Mouse (Mus musculus): ENCODE results near the gene Tcf3.

The Tcf3 gene

DNA sequence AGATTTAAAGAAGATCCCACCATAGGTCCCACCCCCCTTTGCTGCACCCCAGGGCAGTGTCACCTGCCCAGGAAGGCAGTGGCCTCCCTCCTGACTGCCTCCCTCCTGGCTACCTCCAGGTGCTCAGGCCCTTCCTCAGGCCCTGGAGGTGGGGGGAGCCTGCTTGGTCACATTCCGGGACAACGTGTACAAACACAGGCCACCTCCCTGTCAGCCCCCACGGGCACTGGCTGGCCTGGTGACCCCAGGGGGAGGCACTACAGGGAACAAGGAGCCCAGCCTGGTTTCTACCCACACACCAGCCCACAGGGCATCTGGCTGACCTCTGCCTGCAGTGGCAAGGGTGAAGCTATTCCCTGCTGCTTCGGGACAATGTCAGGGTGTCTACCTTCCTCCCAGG lies 4.5 kb upstream of the Tcf3 start:
- no peak for ATAC-seq (ENCODE audit: low TSS enrichment)

DNA sequence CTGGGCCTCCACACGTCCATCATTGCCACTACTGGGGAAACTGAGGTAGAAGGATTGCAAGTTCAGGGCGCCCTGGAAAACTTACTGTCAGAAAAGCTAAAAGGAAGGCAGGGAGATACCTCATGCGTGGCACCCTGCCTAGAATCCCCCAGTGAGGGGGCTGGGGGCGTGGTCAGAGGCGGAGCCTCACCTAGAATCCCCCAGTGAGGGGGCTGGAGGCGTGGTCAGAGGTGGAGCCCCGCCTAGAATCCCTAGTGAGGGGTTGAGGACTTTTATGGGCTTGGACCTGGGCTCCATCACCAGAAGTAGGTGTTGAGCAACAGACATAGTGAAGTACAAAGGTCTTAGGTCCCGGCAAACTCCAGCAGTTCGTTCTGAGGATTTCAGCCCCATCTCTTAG lies 2.8 kb upstream of the Tcf3 start:
- no peak for ATAC-seq (ENCODE audit: low TSS enrichment)

DNA sequence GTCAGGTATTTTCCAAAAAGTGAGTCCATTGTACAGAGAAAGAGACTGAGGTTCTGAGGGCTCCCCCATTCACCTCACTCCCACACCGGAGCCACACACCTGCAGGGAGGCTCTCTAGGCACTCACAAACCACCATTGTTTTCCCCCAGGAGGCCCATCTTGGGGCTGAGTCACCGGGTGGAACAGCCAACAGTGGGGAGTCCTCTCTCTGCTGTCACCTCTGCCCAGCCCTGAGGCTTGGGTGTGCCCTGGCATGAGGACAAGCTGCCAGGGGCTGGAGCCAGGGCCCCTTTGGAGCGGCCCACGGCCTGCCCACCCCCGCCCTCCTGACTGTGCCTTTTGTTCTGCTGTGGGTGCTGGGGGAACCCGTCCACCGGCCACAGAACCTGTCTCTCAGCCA lies 2.3 kb upstream of the Tcf3 start:
- ATAC-seq (ENCODE audit: low TSS enrichment) = no peak

DNA sequence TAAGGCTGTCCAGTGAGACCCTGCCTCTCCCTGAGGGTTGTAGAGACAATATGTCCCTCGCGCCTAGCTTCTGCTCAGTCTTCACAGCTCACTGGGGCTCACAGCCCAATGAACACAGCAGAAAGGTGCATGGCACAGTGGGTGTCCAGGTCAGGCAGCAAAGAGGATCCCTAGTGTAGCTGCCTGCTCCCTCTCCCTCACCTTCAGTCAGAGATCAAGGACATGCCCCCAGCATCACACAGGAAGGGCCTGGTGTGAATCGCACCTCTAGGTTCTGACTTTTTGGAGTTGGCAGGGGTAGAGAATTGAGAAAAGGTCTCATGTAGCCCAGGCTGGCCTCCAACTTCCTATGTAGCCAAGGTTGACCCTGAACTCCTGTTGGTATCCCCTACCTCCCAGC lies 1.4 kb upstream of the Tcf3 start:
- ATAC-seq (ENCODE audit: low TSS enrichment) = no peak

DNA sequence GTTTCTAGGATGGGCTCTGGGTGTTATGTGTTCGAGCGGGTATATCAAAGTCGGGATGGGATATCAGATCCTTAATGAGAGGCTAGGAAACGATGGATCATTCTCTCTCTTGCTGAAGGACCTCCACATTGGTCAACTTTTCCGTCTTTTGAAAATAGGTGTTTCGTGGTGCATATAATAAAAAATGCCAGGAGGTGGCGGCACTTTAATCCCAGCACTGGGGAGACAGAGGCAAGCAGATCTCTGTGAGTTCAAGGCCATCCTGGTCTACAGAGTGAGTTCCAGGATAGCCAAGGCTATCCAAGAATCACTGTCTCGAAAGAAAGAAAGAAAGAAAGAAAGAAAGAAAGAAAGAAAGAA lies 766 bp upstream of the Tcf3 start:
- no peak for ATAC-seq (ENCODE audit: low TSS enrichment)

DNA sequence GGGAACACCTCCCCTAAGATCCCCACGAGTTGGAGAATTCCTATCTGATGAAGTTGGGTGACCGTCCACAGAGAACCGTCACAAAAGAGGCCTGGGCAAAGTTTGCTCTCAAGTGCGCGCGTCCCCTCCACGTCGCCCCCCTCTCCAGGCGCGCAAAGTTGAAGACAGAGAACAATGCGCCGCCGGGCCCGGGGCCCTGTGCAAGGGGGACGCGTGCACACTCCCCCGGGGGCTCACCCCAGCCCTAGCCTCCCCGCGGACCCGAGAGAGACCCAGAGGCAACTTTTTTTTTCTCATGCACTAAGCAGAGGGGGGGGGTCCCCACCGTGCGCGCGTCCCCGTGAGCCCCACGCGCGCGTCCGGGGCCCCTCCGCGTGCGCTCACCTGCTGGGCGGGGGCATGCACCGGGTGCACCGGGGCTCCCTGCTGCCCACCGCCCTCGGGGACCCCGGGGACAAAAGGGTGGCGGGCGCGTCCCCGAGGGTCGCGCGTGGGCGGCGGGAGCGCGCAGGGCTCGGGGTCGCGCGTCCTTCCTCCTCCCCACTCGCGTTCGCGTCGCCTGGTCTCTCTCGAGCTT lies 423 bp downstream of the Tcf3 start:
- no peak for ATAC-seq (ENCODE audit: low TSS enrichment)

DNA sequence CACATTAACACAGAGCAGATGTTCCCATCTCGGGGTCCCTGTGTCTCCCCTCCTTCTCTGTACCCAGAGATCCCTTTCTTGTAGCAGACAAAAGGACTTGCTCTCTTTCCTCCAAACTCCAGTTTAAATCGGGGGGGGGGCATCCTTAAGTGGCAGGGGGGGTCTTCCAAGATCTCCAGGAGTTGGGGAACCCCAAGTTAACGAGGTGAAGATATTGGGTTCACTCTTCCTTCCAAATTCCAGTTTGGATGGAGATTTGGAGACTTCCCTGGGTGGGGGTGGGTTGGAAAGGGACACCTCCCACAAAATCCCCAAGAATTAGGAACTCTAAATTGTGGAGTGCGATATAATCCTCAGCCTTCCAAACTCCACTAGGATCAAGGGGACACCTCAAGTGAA lies 1.1 kb downstream of the Tcf3 start:
- no peak for ATAC-seq (ENCODE audit: low TSS enrichment)

DNA sequence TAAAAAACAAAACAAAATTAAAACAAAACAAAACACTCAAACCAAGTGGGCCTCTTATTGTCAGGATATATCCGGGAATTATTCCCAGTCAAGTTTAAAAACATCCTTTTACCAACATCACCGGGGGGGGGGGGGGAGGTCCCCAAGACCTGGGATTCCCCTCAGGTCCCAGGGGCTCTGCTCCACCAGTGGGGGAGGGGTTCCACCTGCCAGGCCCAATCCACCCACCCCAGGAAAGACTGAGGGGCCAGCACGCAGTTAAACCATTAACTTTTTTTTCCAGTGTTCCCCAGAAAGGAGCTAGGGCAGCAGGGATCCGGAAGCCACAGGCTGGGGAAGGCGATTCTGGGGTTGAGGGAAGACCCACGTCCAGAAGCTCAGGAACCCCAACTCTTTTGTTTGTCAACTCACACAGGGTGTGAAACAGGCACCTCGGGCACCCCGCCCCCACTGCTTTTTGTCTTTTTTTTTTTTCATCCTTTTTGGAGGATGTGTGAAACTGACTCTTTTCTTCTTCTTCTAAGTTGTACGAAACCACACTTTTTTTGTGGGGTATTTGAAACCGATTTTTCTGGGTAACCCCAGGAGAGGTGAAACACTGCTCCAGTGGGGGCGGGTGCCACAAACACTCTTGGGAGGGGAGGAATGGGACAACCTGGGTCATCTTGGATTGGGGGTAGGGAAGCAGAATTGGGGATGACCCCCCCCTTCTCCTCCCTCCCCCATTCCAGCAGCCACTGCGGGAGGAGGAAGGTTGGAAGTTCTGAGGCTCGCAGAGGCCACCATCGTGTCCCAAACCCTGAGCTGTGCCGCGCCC lies 1.7 kb downstream of the Tcf3 start:
- ATAC-seq (ENCODE audit: low TSS enrichment) = no peak

DNA sequence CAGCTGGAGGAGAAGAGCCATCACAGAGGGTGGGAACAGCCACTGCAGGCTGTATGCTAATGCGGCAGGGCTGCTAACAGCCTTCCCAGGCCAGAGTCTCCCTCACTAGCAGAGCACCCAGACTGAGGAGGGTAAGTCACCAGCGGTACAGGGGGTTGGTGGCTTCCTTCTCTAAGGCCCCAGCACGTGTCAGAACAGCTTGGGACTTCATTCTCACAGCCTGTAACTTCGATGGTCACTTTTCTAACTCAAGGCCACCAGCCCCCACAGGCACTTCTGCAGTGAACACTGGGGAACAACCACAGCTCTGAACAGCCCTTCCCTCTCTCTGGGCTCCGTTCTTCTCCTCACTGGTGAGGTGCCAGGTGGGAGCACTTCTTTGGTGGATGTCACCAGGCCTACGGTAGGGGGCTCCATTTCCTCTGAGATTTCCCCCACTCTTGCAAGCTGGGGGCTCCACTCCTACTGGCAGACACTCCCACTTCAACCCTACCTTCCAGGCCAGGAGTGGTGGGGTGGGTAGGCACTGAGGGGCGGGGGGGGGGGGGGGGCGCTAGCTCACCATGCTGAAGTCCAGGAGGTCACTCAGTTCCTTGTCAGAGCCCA lies 3.0 kb downstream of the Tcf3 start:
- no peak for ATAC-seq (ENCODE audit: low TSS enrichment)

DNA sequence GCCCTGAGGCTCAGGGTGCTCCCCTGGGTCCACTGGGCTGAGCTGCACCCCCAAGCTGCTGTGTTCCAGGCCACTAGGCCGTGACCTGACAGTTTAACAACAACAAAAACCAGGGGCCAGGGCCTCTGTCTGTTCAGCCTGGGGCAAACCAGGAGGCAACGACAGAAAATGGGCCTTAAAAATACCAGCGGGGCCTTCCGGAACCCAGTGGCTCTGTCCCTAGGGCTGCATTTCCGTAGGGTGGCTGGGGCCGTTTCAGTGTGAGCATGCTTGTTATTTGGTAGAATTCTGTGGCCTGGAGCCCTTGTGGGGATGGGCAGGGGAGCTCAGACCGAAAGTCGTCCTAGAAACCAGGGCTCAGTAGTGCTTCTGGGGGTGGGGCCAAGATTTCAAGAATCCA lies 3.6 kb downstream of the Tcf3 start:
- ATAC-seq (ENCODE audit: low TSS enrichment) = no peak

DNA sequence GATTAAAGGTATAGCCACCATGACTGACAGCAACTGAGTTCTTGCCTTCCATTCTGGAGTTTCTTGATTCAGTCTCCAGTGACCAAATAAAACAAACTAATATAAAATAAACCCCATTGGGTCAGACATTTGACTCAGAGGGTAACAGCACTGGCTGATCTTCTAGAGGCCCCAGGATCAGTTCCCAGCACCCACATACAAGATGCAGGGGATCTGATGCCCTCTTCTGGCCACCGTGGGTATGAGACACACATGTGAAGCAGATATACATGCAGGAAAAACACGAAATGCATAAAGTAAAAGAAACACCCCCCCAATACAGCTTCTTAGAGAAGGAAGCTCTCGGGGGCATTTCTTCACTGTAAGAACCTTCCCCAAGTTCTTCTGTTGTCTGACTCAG lies 8.4 kb downstream of the Tcf3 start:
- no peak for ATAC-seq (ENCODE audit: low TSS enrichment)

DNA sequence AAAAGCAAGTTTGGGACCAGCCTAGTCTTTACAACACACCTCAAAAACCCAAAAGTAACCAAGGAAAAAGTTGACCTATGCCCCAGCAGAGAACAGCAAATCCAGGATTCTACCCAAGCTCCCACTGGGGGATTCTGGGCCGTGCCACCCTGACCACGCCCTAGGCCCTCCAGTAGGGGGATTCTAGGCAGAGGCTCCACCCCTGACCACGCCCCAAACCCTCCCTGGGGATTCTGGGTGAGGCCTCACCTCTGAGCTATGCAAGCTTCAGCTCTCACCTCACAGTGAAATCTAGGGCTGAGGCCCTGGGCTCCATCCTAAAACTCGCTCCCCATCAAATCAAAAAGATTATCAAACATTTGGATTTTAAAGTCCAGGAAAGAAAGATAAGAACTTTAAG lies 9.9 kb downstream of the Tcf3 start:
- ATAC-seq (ENCODE audit: low TSS enrichment) = no peak

DNA sequence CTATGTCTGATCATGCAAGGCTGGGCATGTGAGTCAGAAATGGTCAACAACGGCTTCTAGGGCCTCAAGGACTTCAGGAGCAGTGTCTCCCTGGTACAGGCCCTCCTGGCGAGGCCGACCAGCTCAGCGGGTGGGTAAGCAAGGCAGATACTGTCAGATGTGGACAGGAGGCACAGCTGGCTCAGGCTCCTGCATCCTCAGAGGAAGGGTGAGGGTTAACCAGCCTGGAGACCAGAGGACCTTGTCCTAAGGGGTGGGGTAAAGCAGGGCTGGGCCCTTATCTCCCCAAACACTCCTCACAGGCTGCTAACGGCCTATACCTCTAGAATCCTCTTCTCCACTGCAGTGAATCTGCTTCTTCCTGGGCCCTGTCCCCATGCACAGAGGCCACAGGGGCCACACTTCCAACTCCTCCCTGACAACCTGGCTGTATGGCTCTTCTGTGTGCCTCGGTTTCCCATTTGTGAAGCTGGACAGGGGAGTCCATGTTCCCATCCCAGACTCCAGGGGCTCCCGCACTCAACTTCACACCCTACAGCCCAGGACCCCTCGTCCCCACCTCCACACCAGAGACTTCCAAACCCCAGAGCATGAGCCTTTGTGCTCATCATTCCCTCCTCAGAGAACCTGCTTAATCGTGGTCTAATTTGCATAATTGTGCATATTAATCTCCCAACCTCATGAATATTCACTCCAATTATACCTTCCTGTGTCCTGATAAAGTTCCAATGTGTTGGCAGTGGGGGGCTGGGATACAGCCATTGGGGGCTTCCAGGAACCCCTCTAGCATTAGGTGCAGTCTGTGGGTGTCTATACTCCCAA lies 11.6 kb downstream of the Tcf3 start:
- ATAC-seq (ENCODE audit: low TSS enrichment) = no peak

DNA sequence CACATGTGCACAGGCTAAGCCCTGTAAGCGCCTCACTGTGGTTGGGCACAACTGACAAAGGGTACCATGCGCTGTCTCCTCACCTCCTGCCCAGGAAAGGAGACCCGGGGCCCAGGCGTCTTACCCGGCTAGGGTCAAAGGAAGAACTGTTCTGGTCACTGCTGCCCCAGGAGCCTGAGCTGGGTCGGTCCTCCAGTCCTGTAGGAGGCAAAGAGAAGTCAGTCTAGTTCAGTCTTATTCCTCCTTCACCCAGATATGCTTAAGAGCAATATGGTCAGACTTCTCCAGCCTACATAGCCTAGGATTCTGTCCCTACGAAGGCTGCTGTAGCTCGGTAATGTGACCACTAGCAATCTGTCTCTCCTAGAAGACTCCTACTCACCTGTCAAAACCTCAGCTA lies 12.2 kb downstream of the Tcf3 start:
- ATAC-seq (ENCODE audit: low TSS enrichment) = no peak

DNA sequence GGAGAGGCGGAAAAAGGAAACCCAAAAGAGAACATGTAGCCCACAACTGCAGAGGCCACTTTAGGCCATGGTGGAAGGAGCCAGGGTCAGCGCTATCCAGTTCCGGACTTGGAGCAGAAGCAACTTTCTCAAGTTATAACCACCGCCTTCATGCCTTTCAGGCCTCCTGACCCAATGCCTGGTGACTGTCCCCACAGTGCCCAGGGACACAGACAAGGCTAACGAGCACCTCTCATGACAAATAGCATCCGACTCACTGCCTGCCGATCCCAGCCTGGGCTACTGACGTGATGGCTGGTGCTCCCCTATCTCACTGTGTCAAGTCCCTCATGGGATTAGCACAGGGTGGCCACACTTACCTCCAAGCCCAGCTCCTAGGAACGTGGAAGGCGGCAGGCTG lies 12.7 kb downstream of the Tcf3 start:
- ATAC-seq (ENCODE audit: low TSS enrichment) = no peak

DNA sequence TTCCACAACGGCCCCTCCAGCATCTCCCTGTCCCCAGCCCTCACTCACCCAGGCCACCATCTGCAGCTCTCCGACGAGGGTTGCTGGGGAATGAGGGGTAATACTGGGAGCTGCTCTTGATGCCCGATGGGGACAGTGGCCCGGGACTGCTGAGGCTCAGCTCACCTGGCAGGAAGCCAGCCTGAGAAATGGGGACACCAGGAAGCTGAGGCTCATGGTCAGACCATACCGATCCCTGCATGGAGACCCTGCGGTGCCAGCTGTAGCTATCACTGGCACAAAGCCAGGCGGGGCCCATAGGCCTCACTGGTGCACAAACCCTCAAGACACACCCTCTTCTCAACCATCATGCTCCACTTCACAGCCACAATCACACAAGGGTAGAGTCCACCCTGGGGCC lies 14.0 kb downstream of the Tcf3 start:
- no peak for ATAC-seq (ENCODE audit: low TSS enrichment)

DNA sequence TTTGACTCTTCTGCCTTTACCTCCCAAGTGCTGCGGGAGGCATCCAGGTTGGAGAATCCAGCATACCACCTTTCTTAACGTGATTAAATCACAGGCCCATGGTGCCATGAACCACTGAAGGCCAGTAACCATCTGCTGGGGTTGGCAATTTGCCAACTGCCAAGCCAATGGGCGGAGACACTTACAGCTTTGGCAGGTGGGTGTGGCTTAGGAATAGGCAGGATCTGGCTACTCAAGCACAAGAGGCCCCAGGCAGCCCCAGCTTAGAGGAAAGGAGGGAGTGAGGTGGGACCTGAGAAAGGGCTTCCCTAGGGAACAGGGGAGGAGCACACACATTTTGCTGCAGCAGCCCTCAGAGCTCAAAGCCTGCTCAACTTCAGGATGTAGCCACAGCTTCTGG lies 15.1 kb downstream of the Tcf3 start:
- no peak for ATAC-seq (ENCODE audit: low TSS enrichment)

DNA sequence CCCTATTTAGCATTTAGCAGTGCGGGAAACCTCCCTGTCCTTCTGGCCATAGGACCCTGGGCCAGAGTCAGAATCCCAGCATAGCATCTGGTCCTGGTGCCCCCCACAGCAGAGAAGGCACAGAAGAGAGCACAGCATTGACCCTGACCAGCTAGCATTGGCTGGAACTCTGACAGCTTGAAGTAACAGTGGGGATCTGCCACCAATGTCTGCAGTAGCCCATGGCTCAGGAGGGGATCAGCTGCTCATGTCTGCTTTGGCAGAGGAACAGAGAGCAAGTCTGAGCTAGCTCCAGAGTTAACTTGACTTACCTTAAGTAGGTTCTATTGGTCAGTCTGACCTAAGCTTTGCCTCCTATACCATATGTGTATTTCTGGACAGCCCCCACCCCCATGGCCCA lies 15.6 kb downstream of the Tcf3 start:
- ATAC-seq (ENCODE audit: low TSS enrichment) = no peak

DNA sequence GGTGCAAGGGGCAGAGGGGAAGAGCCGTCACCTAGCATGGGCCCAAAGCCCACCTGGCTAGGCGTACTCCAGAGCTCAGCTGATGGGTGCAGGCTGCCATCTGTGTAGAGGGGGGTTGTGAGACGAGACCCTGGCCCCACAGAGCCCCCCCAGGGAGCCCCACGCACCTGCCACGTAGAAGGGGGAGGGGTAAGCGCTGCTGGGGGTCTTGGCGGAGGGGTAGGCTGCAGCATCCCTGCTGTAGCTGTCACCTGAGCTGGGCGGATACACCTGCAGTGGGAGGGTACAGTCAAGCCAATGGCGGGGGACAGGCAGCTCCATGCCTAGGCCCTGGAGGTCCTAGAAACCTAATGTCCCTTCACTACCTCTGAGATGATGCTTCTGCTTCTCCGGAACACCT lies 16.1 kb downstream of the Tcf3 start:
- no peak for ATAC-seq (ENCODE audit: low TSS enrichment)

DNA sequence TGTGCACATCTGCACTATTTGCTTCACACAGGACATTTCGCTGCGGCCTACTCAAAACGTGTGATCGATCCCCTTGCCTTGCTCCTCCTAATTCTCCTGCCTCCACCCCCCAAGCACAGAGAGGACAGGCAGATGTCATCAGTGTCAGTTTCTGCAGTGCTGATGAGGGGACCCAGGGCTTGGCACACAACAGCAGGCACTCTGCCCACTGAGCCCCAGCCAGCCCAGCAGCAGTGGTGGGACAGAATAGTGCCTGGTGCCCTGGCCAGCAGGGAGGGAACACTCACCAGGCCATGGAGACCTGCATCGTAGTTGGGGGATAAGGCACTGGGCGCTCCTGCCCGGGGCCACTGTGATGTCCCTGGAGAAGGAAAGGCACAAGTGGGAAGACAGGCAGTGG lies 17.9 kb downstream of the Tcf3 start:
- ATAC-seq (ENCODE audit: low TSS enrichment) = no peak

DNA sequence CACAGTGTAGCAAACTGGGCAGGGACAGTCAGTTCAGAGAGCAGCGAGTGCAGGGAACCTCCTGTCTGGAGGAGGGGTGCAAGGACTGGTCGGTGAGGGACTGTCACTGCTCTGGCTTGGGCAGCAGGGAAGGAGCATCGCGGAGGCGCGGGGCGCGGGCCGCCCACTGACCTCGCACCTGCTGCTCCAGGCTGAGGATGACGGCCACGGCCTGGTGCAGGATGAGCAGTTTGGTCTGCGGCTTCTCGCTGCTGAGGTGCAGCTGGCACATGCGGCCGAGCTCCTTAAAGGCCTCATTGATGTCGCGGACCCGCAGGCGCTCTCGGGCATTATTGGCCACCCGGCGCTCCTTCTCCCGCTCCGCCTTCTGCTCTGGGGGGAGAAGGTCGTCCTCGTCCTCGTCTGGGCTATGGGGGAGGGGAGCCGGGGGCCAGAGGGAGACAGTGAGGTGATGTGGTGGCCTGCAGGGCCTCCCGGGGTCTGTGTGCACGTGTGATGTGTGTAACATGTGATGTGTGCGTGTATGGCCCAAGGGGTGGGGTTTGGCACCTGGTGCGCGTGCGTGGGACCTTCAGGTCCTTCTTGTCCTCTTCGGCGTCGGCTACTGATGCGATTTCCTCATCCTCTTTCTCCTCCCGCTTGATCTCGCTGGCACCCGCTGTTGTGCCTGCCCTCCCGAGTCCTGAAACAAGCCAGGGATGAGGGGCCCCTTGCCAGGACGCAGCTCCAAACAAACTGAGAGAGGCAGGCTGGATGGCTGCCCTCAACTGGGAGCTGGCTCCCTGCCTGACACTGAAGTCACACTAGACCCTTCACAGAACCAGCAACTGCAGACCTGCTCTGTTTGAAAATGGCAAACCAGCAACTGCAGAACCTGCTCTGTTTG lies 20.5 kb downstream of the Tcf3 start:
- ATAC-seq (ENCODE audit: low TSS enrichment) = peak; percentile 20; the same call in 1 of the 2 replicates

DNA sequence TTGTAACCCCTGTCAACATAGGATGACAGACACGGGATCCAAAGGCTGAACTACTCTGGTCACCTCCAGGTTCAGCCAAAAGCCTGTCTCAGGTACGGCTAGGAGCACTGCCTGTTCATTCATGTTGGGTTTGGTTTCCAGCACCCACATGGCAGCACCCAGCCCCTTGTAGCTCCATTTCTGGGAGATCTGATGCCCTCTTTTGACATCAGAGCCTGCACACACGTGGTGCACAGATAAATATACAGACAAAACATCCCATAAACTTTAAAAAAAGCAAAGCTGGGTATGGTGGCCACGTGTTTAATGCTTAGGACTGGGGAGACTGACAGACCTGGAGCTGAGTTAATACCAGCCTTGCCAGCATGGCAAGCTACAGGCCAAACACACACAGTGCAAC lies 25.5 kb downstream of the Tcf3 start:
- no peak for ATAC-seq (ENCODE audit: low TSS enrichment)
